Mouse (Mus musculus): ENCODE measurements around the gene Ogdhl. TPM values are rescaled to one million over a fixed set of nuclear protein-coding genes. Genes with fewer than 3 reads are reported as not detected.

Ogdhl gene
- 15.7 and 17.8 TPM in 2 replicates for polyA plus RNA-seq (2016; fragmentation: Nextera tagmentation; extraction: Ambion mirVana)

DNA sequence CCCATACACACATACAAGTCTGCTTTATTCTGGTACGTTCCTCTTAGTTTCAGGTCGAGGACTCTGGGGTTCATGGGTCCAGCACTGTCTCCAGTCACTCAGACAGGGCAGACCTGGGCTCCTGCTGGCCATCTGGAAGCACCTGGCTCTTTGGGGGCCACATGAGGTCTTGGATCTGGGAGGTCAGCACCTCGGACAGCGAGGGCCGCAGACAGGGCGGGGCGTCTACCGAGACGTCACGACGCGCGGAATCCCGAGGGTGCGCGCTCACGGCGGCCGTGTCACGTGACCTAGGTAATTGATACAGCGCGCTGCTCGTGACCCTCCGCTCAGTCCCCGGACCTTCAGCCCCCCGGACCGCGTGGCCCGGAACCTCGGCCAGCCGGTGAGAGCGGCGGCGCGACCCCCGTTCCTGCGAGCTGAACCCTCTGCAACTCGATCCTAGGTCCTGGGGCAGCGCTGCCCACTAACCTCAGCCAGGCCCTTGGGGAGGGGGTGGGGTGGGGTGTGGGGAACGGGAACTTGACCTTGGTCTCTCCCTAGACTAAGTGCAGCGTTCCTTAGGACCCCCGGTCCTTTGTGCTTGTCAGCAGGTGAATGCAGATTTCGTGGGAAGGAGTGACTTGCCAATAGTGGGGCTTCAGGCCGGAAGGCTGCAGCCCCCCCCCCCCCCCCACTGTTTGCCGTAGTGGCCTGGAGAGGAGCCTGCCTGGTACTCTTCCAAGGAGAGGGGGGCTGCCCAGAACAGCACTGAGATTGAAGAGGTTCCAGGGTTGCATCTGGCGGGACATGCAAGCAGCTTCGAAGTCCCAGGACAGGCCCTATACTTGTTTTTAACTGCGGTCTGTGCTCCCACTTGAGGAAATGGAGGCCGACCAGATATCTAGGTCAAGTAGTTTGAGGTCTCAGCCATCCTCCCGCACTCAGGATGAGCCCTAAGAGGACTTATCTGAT lies at the start of gene Ogdhl:
Gene Ogdhl (plus strand): TSS at position 288 of the 954 bp plus-strand sequence.
- peak; percentile 88 for DNase-seq (ENCODE audit: low spot score)
- H3K36me3 ChIP-seq = peaks cover 4% of the 10 kb centered on the region; the same call in 1 of the 2 replicates
- H3K27ac ChIP-seq = peak within 1 kb of the TSS; percentile 92
- H3K4me3 ChIP-seq = peak within 1 kb of the TSS; percentile 75
- H3K27me3 ChIP-seq (ENCODE audit: insufficient read depth, poor library complexity, severe bottlenecking) = no peaks in the 10 kb centered on the region
- no peaks in the 10 kb centered on the region for H3K9me3 ChIP-seq
- 4% methylated on average over 50 of the region's 50 CpGs for WGBS
- H3K4me1 ChIP-seq (replicated peaks) = peaks cover 25% of the 10 kb centered on the region

DNA sequence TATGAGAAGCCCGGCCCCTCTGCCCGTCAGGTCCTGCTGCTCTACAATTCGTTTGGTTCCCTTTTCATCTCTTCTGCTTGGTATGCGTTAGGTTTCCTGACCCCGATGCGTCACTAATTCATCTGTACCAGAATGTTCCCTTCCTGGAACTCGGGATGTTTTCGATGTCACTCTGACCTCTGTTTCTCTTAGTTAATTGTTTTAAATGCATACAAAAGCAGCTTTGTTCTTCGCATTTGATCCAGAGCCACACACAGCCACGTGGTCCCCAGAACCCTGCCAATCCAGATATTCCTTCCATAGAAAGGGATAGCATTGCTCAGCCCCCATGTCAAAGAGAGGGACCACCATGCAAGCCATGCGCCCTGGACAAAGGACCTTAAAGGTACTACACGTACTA lies 20.2 kb upstream of the Ogdhl start:
- peaks cover 33% of the 10 kb centered on the region for H3K36me3 ChIP-seq
- no peak overlapping the region for H3K4me3 ChIP-seq
- no peak overlapping the region for H3K27ac ChIP-seq
- no peaks in the 10 kb centered on the region for H3K9me3 ChIP-seq
- H3K27me3 ChIP-seq (ENCODE audit: insufficient read depth, poor library complexity, severe bottlenecking) = no peaks in the 10 kb centered on the region
- 0 out of 2 replicates have a peak, but pooled peaks cover 8% of the 10 kb centered on the region for H3K4me1 ChIP-seq (replicated peaks)
- WGBS = 50% methylated on average over 12 of the region's 12 CpGs
- no peak for DNase-seq (ENCODE audit: low spot score)

DNA sequence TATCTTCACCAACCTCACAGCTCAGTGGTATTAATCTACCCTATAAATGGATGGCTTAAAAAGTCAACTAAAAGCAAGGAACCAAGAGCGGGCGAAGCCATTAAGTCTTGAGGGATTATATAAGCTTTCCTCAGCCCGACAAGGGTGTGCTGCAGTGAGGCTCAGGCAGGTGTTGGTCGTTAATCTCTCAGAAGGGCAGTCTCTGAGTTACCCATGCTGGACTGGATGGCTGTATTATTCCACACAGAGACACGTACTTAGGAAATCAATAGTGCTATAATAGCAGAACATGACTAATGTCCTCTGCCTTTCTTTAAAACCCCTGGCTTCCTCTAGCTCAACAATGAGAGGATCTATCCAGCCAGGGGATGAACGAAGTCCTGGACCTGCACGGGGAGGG lies 19.4 kb upstream of the Ogdhl start:
- 91% methylated on average over 7 of the region's 7 CpGs for WGBS
- Histone ChIP-seq H3K9me3 (no peaks in the 10 kb centered on the region), H3K4me3 (no peak overlapping the region), H3K27me3 (ENCODE audit: insufficient read depth, poor library complexity, severe bottlenecking) (no peaks in the 10 kb centered on the region), H3K36me3 (peaks cover 29% of the 10 kb centered on the region), H3K4me1 (replicated peaks) (0 out of 2 replicates have a peak, but pooled peaks cover 8% of the 10 kb centered on the region), H3K27ac (no peak overlapping the region)
- DNase-seq (ENCODE audit: low spot score) = no peak

DNA sequence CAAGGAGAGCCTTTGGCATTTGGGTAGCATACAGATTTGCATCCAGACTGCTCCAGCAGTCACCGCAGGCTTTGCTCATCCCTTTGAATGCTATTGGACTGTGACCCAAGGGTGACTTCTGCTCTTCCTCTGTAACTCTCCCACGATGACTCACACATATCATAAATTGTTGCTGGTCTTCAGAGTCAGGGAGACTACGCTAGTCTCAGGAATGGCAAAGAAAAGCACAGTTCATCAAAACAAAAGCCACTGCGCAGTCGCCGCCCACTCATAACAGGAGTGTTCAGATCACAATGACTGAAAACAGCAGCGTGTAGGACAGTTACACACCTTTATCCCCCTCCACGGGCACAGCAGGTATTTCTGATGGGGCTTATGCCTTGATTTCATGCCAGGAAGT lies 16.9 kb upstream of the Ogdhl start:
- H3K4me1 ChIP-seq (replicated peaks) = 0 out of 2 replicates have a peak, but pooled peaks cover 8% of the 10 kb centered on the region
- DNase-seq (ENCODE audit: low spot score) = no peak
- H3K4me3 ChIP-seq = no peak overlapping the region
- H3K27ac ChIP-seq = no peak overlapping the region
- no peaks in the 10 kb centered on the region for H3K27me3 ChIP-seq (ENCODE audit: insufficient read depth, poor library complexity, severe bottlenecking)
- no peaks in the 10 kb centered on the region for H3K9me3 ChIP-seq
- 88% methylated on average over 8 of the region's 8 CpGs for WGBS
- H3K36me3 ChIP-seq = 0 out of 2 replicates have a peak, but pooled peaks cover 10% of the 10 kb centered on the region

DNA sequence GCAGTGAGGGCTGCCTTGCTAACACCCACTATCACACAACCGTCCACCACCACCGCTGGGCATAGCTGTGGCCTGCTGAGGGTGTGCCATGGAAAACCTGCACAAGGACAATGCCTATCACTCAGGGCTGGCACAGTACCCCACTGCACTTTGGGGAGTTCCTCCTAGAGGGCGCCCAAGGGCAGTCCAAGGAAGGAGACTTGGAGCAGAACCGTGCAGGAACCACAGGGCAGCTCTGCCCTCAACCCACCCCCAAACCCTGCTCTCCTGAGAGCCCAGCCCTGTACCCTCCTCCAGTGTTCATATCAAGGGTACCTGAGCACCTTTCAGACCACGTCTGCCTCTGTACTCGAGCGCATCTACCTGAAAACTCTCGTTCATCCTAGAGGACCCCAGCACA lies 11.9 kb upstream of the Ogdhl start:
- Histone ChIP-seq H3K27ac (no peak overlapping the region), H3K4me3 (no peak overlapping the region), H3K27me3 (ENCODE audit: insufficient read depth, poor library complexity, severe bottlenecking) (no peaks in the 10 kb centered on the region), H3K36me3 (no peaks in the 10 kb centered on the region), H3K9me3 (no peaks in the 10 kb centered on the region), H3K4me1 (replicated peaks) (no peaks in the 10 kb centered on the region)
- 39% methylated on average over 8 of the region's 8 CpGs for WGBS
- peak; percentile 46 for DNase-seq (ENCODE audit: low spot score)

DNA sequence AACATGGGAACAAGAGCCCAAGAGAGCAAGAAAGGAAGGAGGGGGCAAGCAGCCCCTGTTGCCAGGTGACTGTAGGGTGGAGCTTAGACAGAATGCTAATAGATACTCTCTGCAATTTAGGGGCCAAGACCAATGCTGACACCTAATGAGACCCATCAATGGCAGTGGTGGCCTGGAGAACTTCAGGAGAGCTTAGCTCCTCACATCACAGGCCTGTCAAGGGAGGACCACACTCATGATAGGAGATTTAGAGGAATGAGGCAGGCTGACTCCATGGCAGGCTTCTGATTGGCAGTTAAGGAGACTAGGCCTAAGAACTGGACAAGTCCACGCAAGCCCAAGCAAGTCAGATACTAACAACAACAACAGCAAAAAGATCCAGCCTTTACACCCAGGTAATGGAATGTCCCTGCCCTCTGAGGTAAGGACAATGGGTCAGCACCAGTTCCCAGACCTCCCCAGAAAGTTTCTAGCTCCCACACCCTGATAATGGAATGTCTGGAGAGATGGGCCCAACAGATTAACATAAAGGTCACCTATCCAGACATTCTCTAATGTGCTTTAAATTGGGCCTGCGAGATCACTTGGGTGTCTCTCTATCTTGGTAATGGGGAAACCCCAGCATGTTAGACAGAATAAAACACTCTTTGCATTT lies 10.3 kb upstream of the Ogdhl start:
- H3K27ac ChIP-seq = no peak overlapping the region
- no peaks in the 10 kb centered on the region for H3K9me3 ChIP-seq
- H3K4me1 ChIP-seq (replicated peaks) = no peaks in the 10 kb centered on the region
- H3K4me3 ChIP-seq = no peak overlapping the region
- DNase-seq (ENCODE audit: low spot score) = no peak
- no peaks in the 10 kb centered on the region for H3K27me3 ChIP-seq (ENCODE audit: insufficient read depth, poor library complexity, severe bottlenecking)
- 93% methylated on average over 2 of the region's 2 CpGs for WGBS
- no peaks in the 10 kb centered on the region for H3K36me3 ChIP-seq

DNA sequence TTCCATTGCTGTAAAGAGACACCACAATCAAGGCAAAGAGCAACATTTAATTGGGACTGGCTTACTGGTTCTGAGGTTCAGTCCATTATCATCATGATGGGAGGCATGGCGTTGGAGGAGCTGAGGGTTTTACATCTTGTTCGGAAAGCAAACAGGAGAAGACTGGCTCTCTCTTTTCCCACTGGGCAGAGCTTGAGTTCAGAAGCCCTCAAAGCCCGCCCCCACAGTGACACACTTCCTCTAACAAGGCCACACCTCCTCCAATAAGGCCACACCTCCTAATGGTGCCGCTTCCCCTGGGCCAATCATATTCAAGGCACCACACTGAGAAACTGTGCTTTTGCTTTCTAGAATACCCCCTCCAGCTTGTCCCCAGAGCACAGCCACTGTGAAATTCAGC lies 4.0 kb upstream of the Ogdhl start:
- Histone ChIP-seq H3K27ac (no peak overlapping the region), H3K36me3 (no peaks in the 10 kb centered on the region), H3K4me1 (replicated peaks) (peaks cover 20% of the 10 kb centered on the region), H3K27me3 (ENCODE audit: insufficient read depth, poor library complexity, severe bottlenecking) (no peaks in the 10 kb centered on the region), H3K9me3 (no peaks in the 10 kb centered on the region), H3K4me3 (peak overlapping the region; percentile 27; the same call in 1 of the 2 replicates)
- WGBS = 9% methylated on average over 4 of the region's 4 CpGs
- peak; percentile 32 for DNase-seq (ENCODE audit: low spot score)

DNA sequence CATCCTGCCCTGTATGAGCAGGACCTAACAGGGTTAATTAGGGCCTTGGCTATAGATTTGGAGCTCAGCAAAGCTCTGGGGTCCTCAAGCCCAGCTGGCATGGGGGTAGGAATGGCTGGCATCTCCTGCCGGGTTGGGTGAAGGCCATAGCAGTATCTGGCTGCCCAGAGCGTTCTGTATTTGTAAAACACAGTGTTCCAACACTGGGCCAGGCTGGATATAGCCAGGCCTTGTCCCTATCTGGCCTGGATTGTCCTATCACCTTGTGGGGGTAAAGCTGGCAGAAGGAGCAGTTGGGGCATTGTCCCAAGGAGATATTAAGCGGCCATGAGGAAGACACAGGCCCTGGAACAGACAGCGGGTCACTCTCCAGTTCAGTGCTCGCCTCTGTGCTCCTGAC lies 1.4 kb downstream of the Ogdhl start:
- Histone ChIP-seq H3K27ac (no peak overlapping the region), H3K36me3 (peaks cover 5% of the 10 kb centered on the region; the same call in 1 of the 2 replicates), H3K27me3 (ENCODE audit: insufficient read depth, poor library complexity, severe bottlenecking) (no peaks in the 10 kb centered on the region), H3K4me3 (no peak overlapping the region), H3K4me1 (replicated peaks) (peaks cover 19% of the 10 kb centered on the region), H3K9me3 (no peaks in the 10 kb centered on the region)
- 90% methylated on average over 5 of the region's 5 CpGs for WGBS
- no peak for DNase-seq (ENCODE audit: low spot score)

DNA sequence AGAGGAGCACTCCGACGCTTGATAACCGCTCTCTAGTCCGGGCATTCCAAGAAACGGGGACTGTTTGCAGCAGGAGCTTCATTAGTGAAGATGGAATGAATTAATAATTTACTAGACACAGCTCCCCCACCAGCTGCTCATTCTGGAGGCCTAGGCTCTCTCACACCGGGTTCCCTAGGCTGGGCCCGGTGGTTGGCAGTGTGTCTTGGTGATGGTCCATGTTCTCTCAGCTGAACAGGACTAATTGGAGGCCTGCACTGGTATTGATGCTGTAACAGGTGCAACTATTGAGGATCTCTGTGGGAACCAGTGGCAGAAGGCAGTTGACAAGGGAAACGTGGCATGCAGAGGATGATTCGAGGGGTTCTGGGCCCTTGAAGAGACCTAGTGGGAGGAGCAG lies 5.5 kb downstream of the Ogdhl start:
- Histone ChIP-seq H3K4me3 (no peak overlapping the region), H3K9me3 (no peaks in the 10 kb centered on the region), H3K4me1 (replicated peaks) (peaks cover 14% of the 10 kb centered on the region), H3K27me3 (ENCODE audit: insufficient read depth, poor library complexity, severe bottlenecking) (no peaks in the 10 kb centered on the region), H3K27ac (no peak overlapping the region), H3K36me3 (peaks cover 10% of the 10 kb centered on the region)
- 84% methylated on average over 9 of the region's 9 CpGs for WGBS
- no peak for DNase-seq (ENCODE audit: low spot score)

DNA sequence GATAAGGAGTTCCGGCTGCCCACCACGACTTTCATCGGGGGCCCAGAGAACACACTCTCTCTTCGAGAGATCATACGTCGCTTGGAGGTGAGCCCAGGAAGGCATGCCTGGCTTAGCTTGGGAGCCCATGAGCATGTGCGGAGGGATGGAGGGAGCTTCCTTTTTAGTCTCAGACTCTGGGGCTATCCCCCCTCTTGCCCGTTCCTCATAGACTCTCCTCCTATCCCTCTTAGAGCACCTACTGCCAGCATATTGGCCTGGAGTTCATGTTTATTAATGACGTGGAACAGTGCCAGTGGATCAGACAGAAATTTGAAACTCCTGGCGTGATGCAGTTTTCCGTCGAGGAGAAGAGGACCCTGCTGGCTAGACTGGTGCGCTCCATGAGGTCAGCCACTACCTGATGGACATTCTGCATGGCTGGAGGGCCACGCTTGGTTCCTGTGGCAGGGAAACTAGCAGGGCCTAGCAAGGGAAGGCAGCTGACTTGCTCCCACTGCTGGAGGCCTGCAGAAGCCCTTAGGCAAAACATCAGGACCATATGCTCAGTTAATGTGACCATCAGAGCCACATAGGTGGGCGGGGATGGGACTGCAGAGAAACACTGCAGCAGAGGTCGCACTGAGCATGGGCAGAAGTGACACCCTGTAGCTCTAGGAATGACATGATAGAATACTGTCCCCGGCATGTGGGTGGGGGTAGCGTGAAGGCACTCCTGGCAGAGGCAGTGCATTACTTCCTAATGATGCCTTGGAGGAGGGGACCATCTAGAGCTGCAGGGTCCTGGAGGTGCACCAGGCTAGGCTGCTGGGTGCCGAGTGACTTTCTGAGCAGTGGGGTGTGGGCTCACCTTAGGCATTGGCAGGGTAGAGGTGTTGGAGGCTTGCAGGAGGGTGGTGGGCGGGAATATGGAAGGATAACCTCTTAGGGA lies 11.0 kb downstream of the Ogdhl start:
- peaks cover 51% of the 10 kb centered on the region for H3K36me3 ChIP-seq
- WGBS = 90% methylated on average over 20 of the region's 20 CpGs
- H3K27me3 ChIP-seq (ENCODE audit: insufficient read depth, poor library complexity, severe bottlenecking) = no peaks in the 10 kb centered on the region
- no peak overlapping the region for H3K27ac ChIP-seq
- no peak for DNase-seq (ENCODE audit: low spot score)
- no peaks in the 10 kb centered on the region for H3K9me3 ChIP-seq
- H3K4me1 ChIP-seq (replicated peaks) = 0 out of 2 replicates have a peak, but pooled peaks cover 5% of the 10 kb centered on the region
- H3K4me3 ChIP-seq = no peak overlapping the region

DNA sequence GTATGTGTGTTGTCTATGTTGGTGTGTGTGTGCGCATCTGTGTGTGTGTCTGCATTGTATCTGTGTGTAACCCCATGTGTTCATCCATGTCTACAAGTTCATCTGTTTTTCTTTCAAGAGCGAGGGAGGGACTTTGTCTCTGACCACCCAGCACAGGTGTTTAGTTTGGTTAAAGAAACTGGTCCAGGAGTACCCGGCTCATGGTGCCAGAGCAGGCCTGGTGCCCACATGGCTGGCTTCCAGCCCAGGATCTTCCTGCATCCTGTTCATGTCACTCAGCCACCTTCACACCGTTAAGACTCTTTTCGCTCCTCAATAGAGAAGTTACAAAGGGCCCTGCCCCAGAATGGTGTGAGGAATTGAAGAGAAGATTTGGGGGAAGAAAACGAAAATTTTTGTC lies 14.2 kb downstream of the Ogdhl start:
- DNase-seq (ENCODE audit: low spot score) = no peak
- Histone ChIP-seq H3K27me3 (ENCODE audit: insufficient read depth, poor library complexity, severe bottlenecking) (no peaks in the 10 kb centered on the region), H3K4me3 (no peak overlapping the region), H3K36me3 (peaks cover 84% of the 10 kb centered on the region), H3K9me3 (no peaks in the 10 kb centered on the region), H3K27ac (no peak overlapping the region), H3K4me1 (replicated peaks) (no peaks in the 10 kb centered on the region)
- 86% methylated on average over 6 of the region's 6 CpGs for WGBS

DNA sequence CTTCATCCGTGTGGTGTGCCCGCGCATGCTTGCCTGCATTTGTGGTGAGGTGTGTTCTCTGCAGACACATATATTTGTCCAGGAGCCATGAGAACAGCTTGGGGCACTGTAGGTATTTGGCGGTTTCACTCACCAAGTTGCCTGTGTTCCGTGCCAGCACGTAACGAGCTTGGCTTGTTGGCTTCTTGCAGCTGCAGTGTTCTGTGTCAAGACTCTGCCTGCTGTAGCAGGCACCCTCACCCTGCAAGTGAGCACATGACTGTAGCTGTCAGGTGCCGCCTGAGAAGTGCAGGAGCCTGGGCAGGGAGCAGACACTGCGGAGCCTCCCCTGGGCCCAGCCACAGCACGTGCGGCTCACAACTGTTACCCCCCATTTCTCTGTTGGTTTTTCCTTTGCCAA lies 14.7 kb downstream of the Ogdhl start:
- WGBS = 88% methylated on average over 11 of the region's 11 CpGs
- no peak overlapping the region for H3K27ac ChIP-seq
- no peaks in the 10 kb centered on the region for H3K9me3 ChIP-seq
- H3K4me1 ChIP-seq (replicated peaks) = no peaks in the 10 kb centered on the region
- no peak for DNase-seq (ENCODE audit: low spot score)
- no peak overlapping the region for H3K4me3 ChIP-seq
- no peaks in the 10 kb centered on the region for H3K27me3 ChIP-seq (ENCODE audit: insufficient read depth, poor library complexity, severe bottlenecking)
- H3K36me3 ChIP-seq = peaks cover 89% of the 10 kb centered on the region

Measured in hindbrain, embryonic 10.5 days (tissue).